In genomic region chr15:100683041-100683440, GRCm38 (mm10) we compare ENCODE assay signal across 9 mouse cellular contexts. TPM values are rescaled to one million over a fixed set of nuclear protein-coding genes. Genes with fewer than 3 reads are reported as not detected.
DNase-seq lines count a peak whose midpoint lies in the region; ATAC-seq and TF ChIP-seq lines count a peak whose summit lies in the region.
"Had no signal": no experiment of that assay in that cellular context is flagged by ENCODE, and none has a peak within 500 bp of the region (broad histone marks: within the 10 kb centered on the region; RNA-seq: fewer than 3 reads in every experiment).

No protein-coding gene starts in this region.

- no peak overlapping the region for H3K9ac ChIP-seq in hindbrain, embryonic 13.5 days
- H3K9ac ChIP-seq in embryonic facial prominence, embryonic 11.5 days (replicated peaks; ENCODE audit: low read length), result no peak overlapping the region
- H3K9ac ChIP-seq: embryonic facial prominence, embryonic 15.5 days had no signal

- no peak overlapping the region for H3K4me2 ChIP-seq in hindbrain, embryonic 13.5 days
- no peak overlapping the region for H3K4me2 ChIP-seq in embryonic facial prominence, embryonic 11.5 days (ENCODE audit: low read depth, low read length)
- H3K4me2 ChIP-seq: embryonic facial prominence, embryonic 15.5 days had no signal

- no peak for TF ChIP-seq POLR2A in spleen, adult 2 months (IDR thresholded peaks at IDR 0.05; ENCODE audit: low read depth, low read length)

- 40% methylated on average over 2 of the region's 2 CpGs for WGBS in hindbrain, embryonic 10.5 days
- 45% methylated on average over 2 of the region's 2 CpGs for WGBS in hindbrain, embryonic 13.5 days
- 50% methylated on average over 2 of the region's 2 CpGs for WGBS in embryonic facial prominence, embryonic 11.5 days
- 50% methylated on average over 2 of the region's 2 CpGs for WGBS in spleen, adult 2 months

- no peak for ATAC-seq in hindbrain, embryonic 13.5 days (ENCODE audit: low FRiP score)
- ATAC-seq in embryonic facial prominence, embryonic 11.5 days (replicated peaks; ENCODE audit: insufficient number of reproducible peaks, low FRiP score, low TSS enrichment, low read depth), result no peak
- peak; percentile 63 for ATAC-seq in megakaryocyte progenitor cell, adult 5-6 weeks (replicated peaks; ENCODE audit: poor library complexity)

- intact Hi-C loops in heart, postnatal 10 days (cut with DNase I), result loop anchor here (2.0 to 5.0 kb wide), 4 partner anchors 46 to 216 kb away; partner anchors contain the start of genes Letmd1 and Smagp

- H3K27ac ChIP-seq in hindbrain, embryonic 10.5 days, result no peak overlapping the region
- no peak overlapping the region for H3K27ac ChIP-seq in hindbrain, embryonic 13.5 days
- no peak overlapping the region for H3K27ac ChIP-seq in embryonic facial prominence, embryonic 11.5 days (replicated peaks; ENCODE audit: low read depth, low read length)
- H3K27ac ChIP-seq in spleen, adult 2 months (ENCODE audit: insufficient read depth, low read length), result no peak overlapping the region
- H3K27ac ChIP-seq: embryonic facial prominence, embryonic 15.5 days had no signal

- peak; percentile 84; the same call in 1 of the 2 replicates for TF ChIP-seq CTCF in spleen, adult 2 months (IDR thresholded peaks at IDR 0.05; ENCODE audit: extremely low read depth, insufficient read depth, insufficient read length, insufficient replicate concordance)

- H3K4me1 ChIP-seq in hindbrain, embryonic 10.5 days (replicated peaks), result peaks cover 28% of the 10 kb centered on the region
- peaks cover 10% of the 10 kb centered on the region for H3K4me1 ChIP-seq in hindbrain, embryonic 13.5 days (replicated peaks)
- no peaks in the 10 kb centered on the region for H3K4me1 ChIP-seq in embryonic facial prominence, embryonic 11.5 days (ENCODE audit: control insufficient read depth, insufficient read depth, low read length)
- peaks cover 12% of the 10 kb centered on the region; the same call in 1 of the 2 replicates for H3K4me1 ChIP-seq in spleen, adult 2 months (ENCODE audit: control insufficient read depth, insufficient read depth, insufficient read length)

- no peaks in the 10 kb centered on the region for H3K36me3 ChIP-seq in hindbrain, embryonic 10.5 days
- H3K36me3 ChIP-seq in hindbrain, embryonic 13.5 days, result no peaks in the 10 kb centered on the region
- H3K36me3 ChIP-seq in embryonic facial prominence, embryonic 11.5 days (replicated peaks; ENCODE audit: control insufficient read depth, insufficient read depth, low read depth, low read length), result no peaks in the 10 kb centered on the region
- H3K36me3 ChIP-seq in spleen, adult 2 months (ENCODE audit: control insufficient read depth, insufficient read depth, low read length), result no peaks in the 10 kb centered on the region
- H3K36me3 ChIP-seq: embryonic facial prominence, embryonic 15.5 days had no signal

- H3K27me3 ChIP-seq in hindbrain, embryonic 10.5 days (ENCODE audit: insufficient read depth, poor library complexity, severe bottlenecking), result peaks cover 23% of the 10 kb centered on the region
- H3K27me3 ChIP-seq in hindbrain, embryonic 13.5 days, result peaks cover 16% of the 10 kb centered on the region; the same call in 1 of the 2 replicates
- no peaks in the 10 kb centered on the region for H3K27me3 ChIP-seq in embryonic facial prominence, embryonic 11.5 days (ENCODE audit: control insufficient read depth, insufficient read depth, low read length)
- no peaks in the 10 kb centered on the region for H3K27me3 ChIP-seq in spleen, adult 2 months (ENCODE audit: control insufficient read depth, insufficient read depth, low read length)

- no peak overlapping the region for H3K4me3 ChIP-seq in hindbrain, embryonic 10.5 days
- H3K4me3 ChIP-seq in hindbrain, embryonic 13.5 days, result no peak overlapping the region
- H3K4me3 ChIP-seq in embryonic facial prominence, embryonic 11.5 days (ENCODE audit: low read depth, low read length), result no peak overlapping the region
- H3K4me3 ChIP-seq in spleen, adult 2 months (ENCODE audit: extremely low read depth, insufficient read depth, insufficient read length), result no peak overlapping the region
- H3K4me3 ChIP-seq: embryonic facial prominence, embryonic 15.5 days had no signal

- peak; percentile 84 for DNase-seq in hindbrain, embryonic 10.5 days (ENCODE audit: low spot score)
- peak; percentile 85 for DNase-seq in adrenal gland, postnatal 14 days
- DNase-seq in embryonic facial prominence, embryonic 11.5 days (ENCODE audit: low spot score), result peak; percentile 92
- DNase-seq in heart, postnatal 10 days, result peak; percentile 85 to 90
- DNase-seq in left cerebral cortex, adult 18-20 months (ENCODE audit: low spot score in 2 of 2), result peak; percentile 75 to 82
- DNase-seq in spleen, adult 2 months (ENCODE audit: low read depth in 1 of 2, low spot score in 2 of 2), result peak; percentile 82 to 84

- H3K9me3 ChIP-seq in hindbrain, embryonic 10.5 days, result no peaks in the 10 kb centered on the region
- no peaks in the 10 kb centered on the region for H3K9me3 ChIP-seq in hindbrain, embryonic 13.5 days
- H3K9me3 ChIP-seq in embryonic facial prominence, embryonic 11.5 days (replicated peaks; ENCODE audit: control insufficient read depth, low read length), result no peaks in the 10 kb centered on the region
- H3K9me3 ChIP-seq: embryonic facial prominence, embryonic 15.5 days had no signal

RNA-seq across cellular contexts. Expression of gene Cela1, which starts 4.7 kb away (rescaled TPM):
- 1.6 and 2.8 TPM in 2 replicates for polyA plus RNA-seq in hindbrain, embryonic 10.5 days (2016; fragmentation: Nextera tagmentation; extraction: Ambion mirVana)
- polyA plus RNA-seq in hindbrain, embryonic 13.5 days (2015; fragmentation: Nextera tagmentation; extraction: Ambion mirVana), result 1.4 and 2.1 TPM in 2 replicates
- total RNA-seq in adrenal gland, postnatal 14 days (2021), result 26.1 and 32.9 TPM in 2 replicates
- 1.00 and 3.4 TPM in 2 replicates for polyA plus RNA-seq in embryonic facial prominence, embryonic 11.5 days (2014; fragmentation: Nextera tagmentation; extraction: Ambion mirVana)
- 1 to 10 TPM in 1 of 2 experiments, under 1 TPM in 1; 0.53 to 1.1 TPM for total RNA-seq in heart, postnatal 10 days (2021)
- total RNA-seq in left cerebral cortex, adult 18-20 months (2021), result 1 to 10 TPM; 2.7 TPM
- 12.2 and 28.8 TPM in 2 replicates for total RNA-seq in megakaryocyte progenitor cell, adult 5-6 weeks (2015)
- total RNA-seq in megakaryocyte progenitor cell, adult 5-6 weeks (2017), result 5.2 and 10.8 TPM in 2 replicates
- 5,688 and 5,726 TPM in 2 replicates for polyA plus RNA-seq in spleen, adult 2 months (2012; rRNA removed)

RNA-seq across cellular contexts. Expression of gene Bin2, which starts 13.7 kb away (rescaled TPM):
- 4.0 and 4.5 TPM in 2 replicates for polyA plus RNA-seq in hindbrain, embryonic 10.5 days (2016; fragmentation: Nextera tagmentation; extraction: Ambion mirVana)
- 2.0 and 2.4 TPM in 2 replicates for polyA plus RNA-seq in hindbrain, embryonic 13.5 days (2015; fragmentation: Nextera tagmentation; extraction: Ambion mirVana)
- 3.6 and 14.8 TPM in 2 replicates for total RNA-seq in adrenal gland, postnatal 14 days (2021)
- 2.1 and 3.7 TPM in 2 replicates for polyA plus RNA-seq in embryonic facial prominence, embryonic 11.5 days (2014; fragmentation: Nextera tagmentation; extraction: Ambion mirVana)
- 1 to 10 TPM; 1.4 to 2.2 TPM for total RNA-seq in heart, postnatal 10 days (2021)
- 1 to 10 TPM; 5.2 to 5.4 TPM for total RNA-seq in left cerebral cortex, adult 18-20 months (2021)
- 129 and 133 TPM in 2 replicates for total RNA-seq in megakaryocyte progenitor cell, adult 5-6 weeks (2015)
- 98.9 and 105 TPM in 2 replicates for total RNA-seq in megakaryocyte progenitor cell, adult 5-6 weeks (2017)
- polyA plus RNA-seq in spleen, adult 2 months (2012; rRNA removed), result 101 TPM in 2 replicates

RNA-seq across cellular contexts. Expression of gene Galnt6, which starts 46.1 kb away (rescaled TPM):
- polyA plus RNA-seq in hindbrain, embryonic 10.5 days (2016; fragmentation: Nextera tagmentation; extraction: Ambion mirVana), result 0.05 and 0.11 TPM in 2 replicates
- 0.13 and 0.17 TPM in 2 replicates for polyA plus RNA-seq in hindbrain, embryonic 13.5 days (2015; fragmentation: Nextera tagmentation; extraction: Ambion mirVana)
- total RNA-seq in adrenal gland, postnatal 14 days (2021), result 8.1 and 11.9 TPM in 2 replicates
- polyA plus RNA-seq in embryonic facial prominence, embryonic 11.5 days (2014; fragmentation: Nextera tagmentation; extraction: Ambion mirVana), result 0.08 and 0.20 TPM in 2 replicates
- total RNA-seq in heart, postnatal 10 days (2021), result 1 to 10 TPM; 1.7 TPM
- 1 to 10 TPM; 5.7 to 6.7 TPM for total RNA-seq in left cerebral cortex, adult 18-20 months (2021)
- total RNA-seq in megakaryocyte progenitor cell, adult 5-6 weeks (2015), result 11.7 and 11.9 TPM in 2 replicates
- total RNA-seq in megakaryocyte progenitor cell, adult 5-6 weeks (2017), result 28.0 and 29.8 TPM in 2 replicates
- polyA plus RNA-seq in spleen, adult 2 months (2012; rRNA removed), result 13.9 and 16.1 TPM in 2 replicates

RNA-seq across cellular contexts. Expression of gene Smagp, which starts 46.3 kb away (rescaled TPM):
- polyA plus RNA-seq in hindbrain, embryonic 10.5 days (2016; fragmentation: Nextera tagmentation; extraction: Ambion mirVana), result 5.7 and 6.5 TPM in 2 replicates
- polyA plus RNA-seq in hindbrain, embryonic 13.5 days (2015; fragmentation: Nextera tagmentation; extraction: Ambion mirVana), result 4.0 and 4.1 TPM in 2 replicates
- total RNA-seq in adrenal gland, postnatal 14 days (2021), result 45.7 and 50.1 TPM in 2 replicates
- 4.0 and 5.4 TPM in 2 replicates for polyA plus RNA-seq in embryonic facial prominence, embryonic 11.5 days (2014; fragmentation: Nextera tagmentation; extraction: Ambion mirVana)
- 10 to 100 TPM; 20.5 to 25.8 TPM for total RNA-seq in heart, postnatal 10 days (2021)
- total RNA-seq in left cerebral cortex, adult 18-20 months (2021), result 1 to 10 TPM; 1.2 to 1.9 TPM
- total RNA-seq in megakaryocyte progenitor cell, adult 5-6 weeks (2015), result 0.64 and 1.1 TPM in 2 replicates
- 0.71 TPM in 1 of 2 replicates, not detected in the other for total RNA-seq in megakaryocyte progenitor cell, adult 5-6 weeks (2017)
- polyA plus RNA-seq in spleen, adult 2 months (2012; rRNA removed), result 29.2 and 33.1 TPM in 2 replicates
